Mouse (Mus musculus) heart, embryonic 16.5 days (tissue): ENCODE data around the gene Ywhae. TPM values are rescaled to one million over a fixed set of nuclear protein-coding genes. Genes with fewer than 3 reads are reported as not detected.
"Not testable (repeated sequence)": the region's sequence is repeated elsewhere in the genome, so short reads cannot be mapped to it uniquely, and the experiment has no call there.

ENCODE experiments used
- ATAC-seq: fragments of 200-750 bp; cut with Nextera tagmentation; replicated peaks from 2 replicates; pipeline ENCODE4 v1.8.0; 2017; ENCODE audit warnings: moderate number of reproducible peaks; ENCODE audit not compliant: insufficient read depth, low FRiP score; ENCODE audit errors: extremely low read depth
- H3K27ac ChIP-seq: fragments of 300-500 bp; sonication (generic); 2 replicates; pipeline ENCODE4 v1.5.1; 2014; ENCODE audit warnings: mild to moderate bottlenecking, low read length, control low read depth, moderate library complexity
- H3K27me3 ChIP-seq: fragments of 300-500 bp; sonication (generic); 2 replicates; pipeline ENCODE4 v1.6.1; 2014; ENCODE audit warnings: low read length, mixed read lengths; ENCODE audit not compliant: control insufficient read depth, insufficient read depth
- H3K36me3 ChIP-seq: fragments of 300-500 bp; sonication (generic); 2 replicates; pipeline ENCODE4 v1.6.1; 2014; ENCODE audit not compliant: control insufficient read depth, insufficient read depth
- H3K4me1 ChIP-seq: fragments of 300-500 bp; sonication (generic); 2 replicates; pipeline ENCODE4 v1.6.1; 2014; ENCODE audit warnings: low read length, mixed read lengths; ENCODE audit not compliant: control insufficient read depth, insufficient read depth
- H3K4me2 ChIP-seq: fragments of 300-500 bp; sonication (generic); 2 replicates; pipeline ENCODE4 v1.6.1; 2014; ENCODE audit warnings: low read depth, mild to moderate bottlenecking, control low read depth, low read length
- H3K4me3 ChIP-seq: fragments of 300-500 bp; sonication (generic); 2 replicates; pipeline ENCODE4 v1.5.1; 2014; ENCODE audit warnings: mild to moderate bottlenecking, control low read depth, low read length
- H3K9ac ChIP-seq: fragments of 300-500 bp; sonication (generic); 2 replicates; pipeline ENCODE4 v1.6.1; 2014; ENCODE audit warnings: low read length, control low read depth
- H3K9me3 ChIP-seq: fragments of 300-500 bp; sonication (generic); replicated peaks from 2 replicates; pipeline ENCODE4 v1.6.1; 2016; ENCODE audit warnings: low read length; ENCODE audit not compliant: control insufficient read depth
- WGBS: fragments of 180-500 bp; shearing (Covaris S2); extraction: QIAGEN DNeasy Blood & Tissue Kit; methylation state at CpG from one replicate; pipeline ENCODE4 v1.1.7; 2014; 5-methylcytosine and 5-hydroxymethylcytosine counted together
- polyA plus RNA-seq: library from polyadenylated mRNA; unstranded; fragments of >200 nt; fragmentation: Nextera tagmentation; extraction: Ambion mirVana; gene quantifications from 2 replicates; pipeline ENCODE4 v1.2.1, GENCODE M21; 2015

Gene Ywhae
- polyA plus RNA-seq, 1 experiment from 2014 or later = 689 TPM

DNA sequence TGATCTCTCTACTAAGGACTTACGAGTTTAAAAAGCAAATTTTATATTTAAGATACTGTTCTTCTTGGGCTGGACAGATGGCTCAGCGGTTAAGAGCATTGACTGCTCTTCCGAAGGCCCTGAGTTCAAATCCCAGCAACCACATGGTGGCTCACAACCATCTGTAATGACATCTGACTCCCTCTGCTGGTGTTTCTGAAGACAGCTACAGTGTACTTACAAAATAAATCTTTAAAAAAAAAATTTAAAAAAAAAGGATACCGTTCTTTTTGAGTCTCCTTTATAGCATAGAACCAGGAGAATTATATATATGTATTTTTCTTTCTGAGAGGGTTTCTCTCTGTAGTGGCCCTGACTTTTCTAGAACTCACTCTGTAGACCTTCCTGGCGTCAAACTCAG is 32.1 kb upstream of the Ywhae start:
- Histone ChIP-seq H3K9ac (no peak overlapping the region), H3K27me3 (no peaks in the 10 kb centered on the region), H3K4me3 (no peak overlapping the region), H3K27ac (no peak overlapping the region), H3K4me1 (no peaks in the 10 kb centered on the region), H3K36me3 (peaks cover 58% of the 10 kb centered on the region), H3K9me3 (no peaks in the 10 kb centered on the region), H3K4me2 (no peak overlapping the region)
- ATAC-seq = no peak
- 96% methylated on average over 5 of the region's 5 CpGs for WGBS

DNA sequence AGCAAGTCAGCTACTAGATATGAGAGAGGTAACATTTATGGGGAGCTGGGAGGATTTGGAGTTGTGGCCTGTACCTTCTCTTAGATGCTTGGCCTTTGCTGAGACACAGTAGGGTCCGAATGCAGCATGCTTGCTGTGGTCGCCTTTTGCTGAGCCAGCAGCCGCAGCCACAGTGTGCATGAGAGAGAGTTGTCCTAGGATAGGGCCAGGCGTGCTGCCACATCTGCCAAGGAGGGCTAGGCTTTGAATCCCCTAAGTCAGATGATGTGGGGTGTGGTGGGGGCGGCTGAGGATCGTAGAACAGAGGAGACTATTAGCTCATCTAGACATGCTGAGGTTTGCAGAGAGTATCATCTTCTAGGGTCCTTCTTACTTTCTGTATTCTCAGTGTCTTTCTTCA is 29.9 kb upstream of the Ywhae start:
- no peak for ATAC-seq
- H3K4me2 ChIP-seq = no peak overlapping the region
- H3K9ac ChIP-seq = no peak overlapping the region
- no peaks in the 10 kb centered on the region for H3K9me3 ChIP-seq
- H3K27me3 ChIP-seq = no peaks in the 10 kb centered on the region
- H3K4me1 ChIP-seq = no peaks in the 10 kb centered on the region
- H3K36me3 ChIP-seq = peaks cover 54% of the 10 kb centered on the region
- H3K4me3 ChIP-seq = no peak overlapping the region
- H3K27ac ChIP-seq = no peak overlapping the region
- WGBS = 89% methylated on average over 6 of the region's 6 CpGs

DNA sequence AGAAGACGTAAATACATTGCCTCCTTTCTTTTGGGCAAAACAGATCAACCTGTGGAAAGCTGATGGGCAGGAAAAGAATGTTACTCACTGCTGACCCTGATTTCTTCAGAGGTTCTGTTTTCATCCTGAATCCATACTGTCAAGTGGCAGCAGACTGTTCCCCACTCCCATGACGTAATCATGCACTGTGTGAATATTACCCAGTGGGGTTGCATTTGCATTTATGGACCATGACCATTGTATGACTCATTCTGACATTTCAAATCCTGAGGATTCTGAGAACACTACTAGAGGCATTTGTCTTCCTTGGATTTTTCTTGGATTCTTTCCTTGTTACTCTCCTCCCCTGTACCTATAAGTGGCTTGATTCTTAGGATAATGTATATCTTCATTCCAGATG is 28.9 kb upstream of the Ywhae start:
- Histone ChIP-seq H3K27ac (no peak overlapping the region), H3K4me2 (no peak overlapping the region), H3K36me3 (peaks cover 45% of the 10 kb centered on the region), H3K9ac (no peak overlapping the region), H3K4me3 (no peak overlapping the region), H3K9me3 (no peaks in the 10 kb centered on the region), H3K27me3 (no peaks in the 10 kb centered on the region), H3K4me1 (no peaks in the 10 kb centered on the region)
- 89% methylated on average over 2 of the region's 2 CpGs for WGBS
- no peak for ATAC-seq

DNA sequence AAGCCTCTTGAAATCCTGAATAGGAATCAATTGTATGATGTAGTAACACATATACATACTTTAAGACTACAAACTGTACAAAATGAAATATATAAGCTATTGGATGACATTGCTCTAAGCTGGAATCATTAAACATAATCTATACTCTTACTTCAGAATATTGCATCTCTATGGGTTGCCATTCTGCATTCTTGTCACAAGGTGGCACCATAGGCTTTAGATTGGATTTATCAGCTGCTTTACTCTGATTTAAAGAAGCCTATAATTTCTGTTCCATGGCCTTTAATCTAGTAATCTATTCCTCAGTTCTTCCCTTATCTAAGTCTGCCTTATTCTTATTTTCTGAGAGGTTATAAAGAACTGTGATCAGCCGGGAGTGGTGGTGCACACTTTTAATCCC is 18.7 kb upstream of the Ywhae start:
- Histone ChIP-seq H3K4me3 (no peak overlapping the region), H3K36me3 (no peaks in the 10 kb centered on the region), H3K9me3 (no peaks in the 10 kb centered on the region), H3K27ac (no peak overlapping the region), H3K4me2 (no peak overlapping the region), H3K27me3 (no peaks in the 10 kb centered on the region), H3K9ac (no peak overlapping the region), H3K4me1 (no peaks in the 10 kb centered on the region)
- ATAC-seq = no peak
- 91% methylated on average over 1 of the region's 1 CpGs for WGBS

DNA sequence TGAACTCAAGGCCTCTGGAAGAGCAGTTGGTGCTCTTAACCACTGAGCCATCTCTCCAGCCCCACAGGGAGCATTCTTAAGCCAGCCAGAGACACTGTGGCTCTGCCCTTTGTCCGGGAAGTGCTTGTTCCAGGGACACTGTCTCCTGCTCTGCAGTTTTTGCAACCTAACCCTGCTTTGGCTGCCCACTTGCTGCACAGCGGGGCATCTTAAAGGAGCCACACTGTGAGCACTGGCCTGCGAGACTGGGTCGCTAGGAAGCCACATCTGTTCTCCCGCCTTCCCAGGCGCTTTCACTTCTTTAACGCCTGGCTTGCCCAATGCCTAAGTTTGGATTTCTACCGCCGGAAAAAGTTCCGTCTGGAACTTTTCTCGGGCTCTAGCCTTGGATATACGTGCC is 17.1 kb upstream of the Ywhae start:
- peaks cover 3% of the 10 kb centered on the region; the same call in 1 of the 2 replicates for H3K9me3 ChIP-seq
- peak overlapping the region; percentile 22; the same call in 1 of the 2 replicates for H3K4me2 ChIP-seq
- ATAC-seq = no peak
- no peak overlapping the region for H3K4me3 ChIP-seq
- WGBS = 34% methylated on average over 12 of the region's 12 CpGs
- no peaks in the 10 kb centered on the region for H3K36me3 ChIP-seq
- no peaks in the 10 kb centered on the region for H3K4me1 ChIP-seq
- no peak overlapping the region for H3K9ac ChIP-seq
- H3K27ac ChIP-seq = no peak overlapping the region
- no peaks in the 10 kb centered on the region for H3K27me3 ChIP-seq

DNA sequence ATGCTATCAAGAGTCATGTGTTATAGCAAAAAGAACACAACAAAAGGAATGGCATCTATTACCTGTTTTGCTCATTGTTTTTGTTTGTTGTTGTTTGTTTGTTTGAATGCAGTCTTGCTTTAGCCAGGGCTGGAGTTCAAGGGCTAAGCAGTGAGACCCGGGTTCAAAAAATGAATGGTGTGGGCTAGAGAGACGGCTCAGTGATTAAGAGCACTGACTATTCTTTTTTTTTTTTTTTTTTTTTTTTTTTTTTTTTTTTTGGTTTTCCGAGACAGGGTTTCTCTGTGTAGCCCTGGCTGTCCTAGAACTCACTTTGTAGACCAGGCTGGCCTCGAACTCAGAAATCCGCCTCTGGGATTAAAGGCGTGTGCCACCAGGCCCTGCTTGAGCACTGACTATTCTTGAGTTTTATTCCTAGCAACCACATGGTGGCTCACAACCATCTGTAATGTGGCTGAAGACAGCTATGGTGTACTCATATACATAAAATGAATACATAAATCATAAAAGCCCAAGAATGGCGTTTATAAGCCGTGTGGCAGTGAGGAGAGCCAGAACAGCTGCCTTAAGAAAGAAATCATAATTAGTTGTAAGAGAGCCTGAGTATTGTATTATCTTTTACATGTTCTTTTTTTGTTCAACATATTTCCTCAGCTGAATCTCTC is 15.9 kb upstream of the Ywhae start:
- 78% methylated on average over 8 of the region's 8 CpGs for WGBS
- H3K27ac ChIP-seq = no peak overlapping the region
- no peaks in the 10 kb centered on the region for H3K27me3 ChIP-seq
- H3K9me3 ChIP-seq = peaks cover 13% of the 10 kb centered on the region
- H3K4me3 ChIP-seq = no peak overlapping the region
- no peak overlapping the region for H3K9ac ChIP-seq
- ATAC-seq = no peak
- no peak overlapping the region for H3K4me2 ChIP-seq
- no peaks in the 10 kb centered on the region for H3K36me3 ChIP-seq
- no peaks in the 10 kb centered on the region for H3K4me1 ChIP-seq

DNA sequence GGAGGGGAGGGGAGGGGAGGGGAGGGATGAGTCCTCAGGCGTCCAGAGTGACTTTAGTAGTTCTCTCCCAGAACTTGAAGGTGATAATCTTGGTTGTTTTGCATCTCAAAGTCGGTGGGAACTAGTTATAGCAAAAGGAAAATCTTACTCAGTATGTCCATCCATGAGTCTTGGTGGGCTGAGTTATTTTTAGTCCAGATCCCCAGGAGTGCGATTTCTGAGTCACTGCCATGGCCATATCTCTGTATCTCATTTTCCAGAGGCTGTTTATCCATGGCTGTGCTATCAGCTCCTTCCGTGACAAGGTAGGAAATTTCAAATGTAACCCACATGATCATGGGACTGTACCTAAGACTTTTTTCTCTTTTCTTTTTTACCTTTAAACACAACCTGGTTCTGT is 10.3 kb upstream of the Ywhae start:
- peaks cover 6% of the 10 kb centered on the region for H3K4me1 ChIP-seq
- H3K4me3 ChIP-seq = no peak overlapping the region
- H3K9me3 ChIP-seq = peaks cover 13% of the 10 kb centered on the region
- no peak overlapping the region for H3K4me2 ChIP-seq
- no peak for ATAC-seq
- no peak overlapping the region for H3K27ac ChIP-seq
- WGBS = 10% methylated on average over 4 of the region's 4 CpGs
- H3K9ac ChIP-seq = no peak overlapping the region
- no peaks in the 10 kb centered on the region for H3K36me3 ChIP-seq
- H3K27me3 ChIP-seq = no peaks in the 10 kb centered on the region

DNA sequence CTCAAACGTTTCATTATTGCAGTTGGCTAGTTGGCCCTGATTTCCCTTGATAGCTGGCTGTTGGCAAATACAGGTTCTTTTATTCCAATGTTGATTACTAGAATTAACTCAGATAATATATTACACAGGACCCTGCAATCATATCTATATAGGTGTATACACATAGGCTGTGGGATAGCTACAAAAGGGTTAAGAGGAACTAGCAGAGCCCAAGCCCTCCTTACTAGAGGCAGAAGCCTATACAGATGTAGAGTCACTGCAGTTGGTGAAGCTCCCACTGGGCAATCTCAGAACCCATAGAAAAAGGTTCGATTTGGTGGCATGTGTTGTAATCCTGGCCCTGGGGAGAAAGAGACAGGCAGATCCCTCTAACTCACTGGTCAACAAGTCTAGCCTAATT is 5.5 kb upstream of the Ywhae start:
- peaks cover 8% of the 10 kb centered on the region for H3K4me1 ChIP-seq
- ATAC-seq = no peak
- WGBS = 65% methylated on average over 2 of the region's 2 CpGs
- H3K27me3 ChIP-seq = no peaks in the 10 kb centered on the region
- no peak overlapping the region for H3K9ac ChIP-seq
- no peaks in the 10 kb centered on the region for H3K9me3 ChIP-seq
- no peak overlapping the region for H3K4me2 ChIP-seq
- no peak overlapping the region for H3K27ac ChIP-seq
- H3K4me3 ChIP-seq = no peak overlapping the region
- no peaks in the 10 kb centered on the region for H3K36me3 ChIP-seq

DNA sequence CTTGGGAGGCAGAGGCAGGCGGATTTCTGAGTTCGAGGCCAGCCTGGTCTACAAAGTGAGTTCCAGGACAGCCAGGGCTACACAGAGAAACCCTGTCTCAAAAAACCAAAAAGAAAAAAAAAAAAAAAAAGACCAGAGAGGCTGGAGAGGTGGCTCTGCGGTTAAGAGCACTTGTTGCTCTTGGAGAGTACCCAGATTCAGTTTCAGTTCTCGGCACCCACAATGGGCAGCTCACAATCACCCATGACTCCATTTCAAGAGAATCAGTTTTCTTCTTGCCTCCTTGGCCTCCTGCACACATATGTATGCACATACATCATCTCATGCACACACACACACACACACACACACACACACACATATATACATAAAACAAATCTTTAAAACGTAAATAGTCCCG is 5.0 kb upstream of the Ywhae start:
- not testable (repeated sequence) for H3K4me1 ChIP-seq, H3K9me3 ChIP-seq, H3K36me3 ChIP-seq, H3K27ac ChIP-seq, H3K9ac ChIP-seq, ATAC-seq, H3K27me3 ChIP-seq, H3K4me3 ChIP-seq, H3K4me2 ChIP-seq
- 89% methylated on average over 6 of the region's 6 CpGs for WGBS
